Mouse (Mus musculus) heart, postnatal 0 days (tissue): Measurements from ENCODE around the gene Wfdc16. TPM values are rescaled to one million over a fixed set of nuclear protein-coding genes. Genes with fewer than 3 reads are reported as not detected.

ENCODE experiments used
- ATAC-seq: fragments of 200-750 bp; cut with Nextera tagmentation; 2 replicates; pipeline ENCODE4 v1.8.0; 2017; ENCODE audit warnings: low read depth, moderate number of reproducible peaks, moderate library complexity; ENCODE audit not compliant: insufficient read depth
- DNase-seq: peaks from one replicate; pipeline ENCODE4 v3.0.0-alpha.2; 2016; ENCODE audit warnings: low spot score
- H3K27ac ChIP-seq: fragments of 300-500 bp; sonication (generic); 2 replicates; pipeline ENCODE4 v1.5.1; 2014; ENCODE audit warnings: low read depth, mild to moderate bottlenecking
- H3K27me3 ChIP-seq: fragments of 300-500 bp; sonication (generic); 2 replicates; pipeline ENCODE4 v1.6.1; 2014; ENCODE audit warnings: low read length, mixed read lengths; ENCODE audit not compliant: control insufficient read depth, insufficient read depth
- H3K36me3 ChIP-seq: fragments of 300-500 bp; sonication (generic); replicated peaks from 2 replicates; pipeline ENCODE4 v1.6.1; 2014; ENCODE audit warnings: low read length, mixed read lengths; ENCODE audit not compliant: control insufficient read depth, insufficient read depth
- H3K4me1 ChIP-seq: fragments of 300-500 bp; sonication (generic); 2 replicates; pipeline ENCODE4 v1.6.1; 2014; ENCODE audit warnings: antibody characterized with exemption; ENCODE audit not compliant: control insufficient read depth, insufficient read depth
- H3K4me2 ChIP-seq: fragments of 300-500 bp; sonication (generic); 2 replicates; pipeline ENCODE4 v1.6.1; 2014; ENCODE audit warnings: low read depth, mild to moderate bottlenecking, low read length, moderate library complexity
- H3K4me3 ChIP-seq: fragments of 300-500 bp; sonication (generic); 2 replicates; pipeline ENCODE4 v1.5.1; 2014; ENCODE audit warnings: low read depth, low read length
- H3K9ac ChIP-seq: fragments of 300-500 bp; sonication (generic); replicated peaks from 2 replicates; pipeline ENCODE4 v1.6.1; 2014; ENCODE audit warnings: low read depth, low read length, mixed read lengths
- H3K9me3 ChIP-seq: fragments of 300-500 bp; sonication (generic); replicated peaks from 2 replicates; pipeline ENCODE4 v1.6.1; 2016; ENCODE audit warnings: low read length; ENCODE audit not compliant: control insufficient read depth
- CTCF ChIP-seq: IDR thresholded peaks from 2 replicates; pipeline ENCODE4 v1.5.1; 2016; ENCODE audit warnings: antibody characterized with exemption, control low read depth, low read depth
- EP300 ChIP-seq: IDR thresholded peaks from 2 replicates; pipeline ENCODE4 v1.6.1; 2016; ENCODE audit warnings: antibody characterized with exemption, low read depth
- WGBS: fragments of 180-500 bp; shearing (Covaris S2); extraction: QIAGEN DNeasy Blood & Tissue Kit; methylation state at CpG from one replicate; pipeline ENCODE4 v1.1.7; 2014; 5-methylcytosine and 5-hydroxymethylcytosine counted together
- polyA plus RNA-seq: library from polyadenylated mRNA; unstranded; fragments of >200 nt; fragmentation: Nextera tagmentation; extraction: Ambion mirVana; gene quantifications from 2 replicates; pipeline ENCODE4 v1.2.1, GENCODE M21; 2015
- total RNA-seq: library from RNA; depleted of rRNA; stranded (reverse); fragments of >200 nt; gene quantifications from 2 replicates; pipeline ENCODE4 v1.2.3, GENCODE M21; 2014; ENCODE audit warnings: low replicate concordance

Gene Wfdc16
- total and polyA plus RNA-seq, 2 experiments from 2014 or later: not detected

- 78% methylated on average over 7 of the region's 7 CpGs for WGBS
- H3K36me3 ChIP-seq: no peaks in the 10 kb centered on the region
These were observed 37.5 kb upstream of the Wfdc16 start for GRCm38 (mm10) chr2:164676103-164676502.

GRCm38 (mm10) chr2:164673987-164674386 lies 35.4 kb upstream of the Wfdc16 start, which contains the start of gene Wfdc11:
Gene Wfdc11 (minus strand): TSS chr2:164674087.
- no peaks in the 10 kb centered on the region for H3K27me3 ChIP-seq
- peaks cover 4% of the 10 kb centered on the region; the same call in 1 of the 2 replicates for H3K9me3 ChIP-seq
- no peaks in the 10 kb centered on the region for H3K36me3 ChIP-seq
- DNase-seq (no peak), ATAC-seq (no peak)
- no peak within 1 kb of the TSS for H3K9ac ChIP-seq
- H3K4me3 ChIP-seq: no peak within 1 kb of the TSS
- H3K4me2 ChIP-seq: no peak within 1 kb of the TSS
- H3K4me1 ChIP-seq: no peaks in the 10 kb centered on the region
- 52% methylated on average over 7 of the region's 7 CpGs for WGBS
- H3K27ac ChIP-seq: no peak within 1 kb of the TSS
- TF ChIP-seq EP300: no peak
- no peak for TF ChIP-seq CTCF

More at GRCm38 (mm10) chr2:164676103-164676502, 37.5 kb upstream of the Wfdc16 start:
- Histone ChIP-seq H3K9me3 (peaks cover 4% of the 10 kb centered on the region; the same call in 1 of the 2 replicates), H3K27me3 (no peaks in the 10 kb centered on the region), H3K27ac (no peak overlapping the region), H3K4me1 (no peaks in the 10 kb centered on the region), H3K9ac (no peak overlapping the region), H3K4me3 (no peak overlapping the region), H3K4me2 (no peak overlapping the region)
- no peak for ATAC-seq
- TF ChIP-seq EP300: no peak
- TF ChIP-seq CTCF: no peak
- DNase-seq: no peak

- Histone ChIP-seq H3K4me3 (no peak overlapping the region), H3K4me2 (no peak overlapping the region), H3K27ac (no peak overlapping the region), H3K27me3 (no peaks in the 10 kb centered on the region), H3K4me1 (no peaks in the 10 kb centered on the region), H3K9ac (no peak overlapping the region), H3K36me3 (no peaks in the 10 kb centered on the region), H3K9me3 (peaks cover under 1% of the 10 kb centered on the region; the same call in 1 of the 2 replicates)
- ATAC-seq: no peak
- DNase-seq: no peak
- no peak for TF ChIP-seq EP300
- no peak for TF ChIP-seq CTCF
- WGBS: 14% methylated on average over 1 of the region's 1 CpGs
These were observed 32.3 kb upstream of the Wfdc16 start for GRCm38 (mm10) chr2:164670938-164671337.

GRCm38 (mm10) chr2:164670261-164670660 lies 31.7 kb upstream of the Wfdc16 start:
- no peaks in the 10 kb centered on the region for H3K36me3 ChIP-seq
- no peaks in the 10 kb centered on the region for H3K27me3 ChIP-seq
- no peak overlapping the region for H3K9ac ChIP-seq
- TF ChIP-seq EP300 (no peak), CTCF (no peak)
- ATAC-seq: no peak
- WGBS: 66% methylated on average over 5 of the region's 5 CpGs
- H3K4me1 ChIP-seq: no peaks in the 10 kb centered on the region
- DNase-seq: no peak
- H3K4me2 ChIP-seq: no peak overlapping the region
- no peaks in the 10 kb centered on the region for H3K9me3 ChIP-seq
- H3K4me3 ChIP-seq: no peak overlapping the region
- no peak overlapping the region for H3K27ac ChIP-seq

- TF ChIP-seq EP300: no peak
- no peak for TF ChIP-seq CTCF
- WGBS: 78% methylated on average over 7 of the region's 7 CpGs
These were observed 26.3 kb upstream of the Wfdc16 start for GRCm38 (mm10) chr2:164664851-164665250.

GRCm38 (mm10) chr2:164656483-164656882 lies 17.9 kb upstream of the Wfdc16 start, which contains the start of gene Wfdc9:
Gene Wfdc9 (minus strand): TSS chr2:164656583.
- DNase-seq: no peak
- TF ChIP-seq EP300: no peak
- TF ChIP-seq CTCF: no peak
- ATAC-seq: no peak
- 73% methylated on average over 9 of the region's 9 CpGs for WGBS
- no peak within 1 kb of the TSS for H3K9ac ChIP-seq
- no peaks in the 10 kb centered on the region for H3K9me3 ChIP-seq
- H3K36me3 ChIP-seq: no peaks in the 10 kb centered on the region
- H3K27me3 ChIP-seq: no peaks in the 10 kb centered on the region
- H3K27ac ChIP-seq: no peak within 1 kb of the TSS
- H3K4me2 ChIP-seq: no peak within 1 kb of the TSS
- H3K4me3 ChIP-seq: no peak within 1 kb of the TSS
- no peaks in the 10 kb centered on the region for H3K4me1 ChIP-seq

More at GRCm38 (mm10) chr2:164664851-164665250, 26.3 kb upstream of the Wfdc16 start:
- DNase-seq (no peak), ATAC-seq (no peak)
- no peak overlapping the region for H3K4me3 ChIP-seq
- H3K4me1 ChIP-seq: no peaks in the 10 kb centered on the region
- no peak overlapping the region for H3K4me2 ChIP-seq
- H3K9me3 ChIP-seq: no peaks in the 10 kb centered on the region
- no peak overlapping the region for H3K27ac ChIP-seq
- H3K27me3 ChIP-seq: no peaks in the 10 kb centered on the region
- no peak overlapping the region for H3K9ac ChIP-seq
- H3K36me3 ChIP-seq: no peaks in the 10 kb centered on the region
